Mouse (Mus musculus) heart, postnatal 25 days (tissue): Measurements from ENCODE around the gene Pttg1ip. TPM values are rescaled to one million over a fixed set of nuclear protein-coding genes. Genes with fewer than 3 reads are reported as not detected.
A peak's percentile ranks its signal among the peaks of the same experiment; 100 is the strongest.

Experiments
- DNase-seq: peaks from one replicate; pipeline ENCODE4 v3.0.0; 2022; ENCODE audit warnings: low spot score
- intact Hi-C: fragments of 180-260 bp; cut with DNase I; formaldehyde crosslinking; loops from one replicate; pipeline ENCODE4 v1.15.1; 2025
- total RNA-seq, 2 experiments: library from RNA; stranded (reverse); gene quantifications; 2 replicates each; pipeline ENCODE4 v1.2.3; 2021

Pttg1ip gene
- total RNA-seq, 2 experiments from 2014 or later: 124 to 138 TPM

DNA sequence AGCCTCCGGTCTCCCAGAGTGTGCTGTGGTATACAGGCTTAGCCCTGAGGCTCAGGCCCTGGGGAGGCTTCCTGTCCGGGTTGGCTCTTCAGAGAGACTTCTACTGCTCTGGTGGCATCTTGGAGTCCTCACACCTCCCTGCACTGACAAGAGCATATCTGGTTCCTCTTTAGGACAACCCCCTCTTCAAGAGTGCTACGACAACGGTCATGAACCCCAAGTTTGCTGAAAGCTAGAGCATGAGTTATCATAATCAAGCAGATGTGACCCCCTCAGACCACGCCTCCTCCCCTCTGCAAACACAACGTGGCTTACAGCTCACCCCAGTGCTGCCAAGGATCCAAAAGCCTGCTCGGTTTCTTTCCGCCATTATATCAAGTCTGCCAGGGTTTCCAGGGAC, 16.5 kb upstream of the Pttg1ip start:
- no peak for DNase-seq
- intact Hi-C loops: loop anchor here (5.0 kb wide), 1 partner anchor 283 kb away; no protein-coding TSS in a partner anchor

DNA sequence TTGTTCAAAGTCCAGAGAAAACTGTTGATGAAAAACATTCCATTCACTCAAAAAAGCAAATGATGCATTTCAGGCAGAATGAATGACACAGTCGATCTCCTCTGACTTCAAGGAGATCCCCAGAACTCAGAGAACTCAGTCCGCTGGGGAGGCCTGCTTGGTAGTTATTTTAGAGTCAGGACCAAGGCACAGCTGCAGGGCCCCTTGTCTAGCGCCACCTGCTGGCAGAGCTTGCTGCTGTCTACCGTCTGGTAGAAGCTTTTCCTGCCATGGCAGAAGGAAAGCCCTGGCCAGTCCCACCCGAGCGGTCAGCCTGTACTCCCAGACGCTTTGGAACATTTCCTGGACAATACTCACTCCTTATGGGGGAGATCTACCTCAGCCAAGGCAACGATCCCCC, 14.9 kb upstream of the Pttg1ip start:
- intact Hi-C loops: loop anchor here (1.0 to 5.0 kb wide), 2 partner anchors 49 to 284 kb away; no protein-coding TSS in a partner anchor
- DNase-seq: peak; percentile 57

- no peak for DNase-seq
- intact Hi-C loops: loop anchor here (5.0 kb wide), 1 partner anchor 287 kb away; no protein-coding TSS in a partner anchor
These were observed 12.0 kb upstream of the Pttg1ip start for GRCm38 (mm10) chr10:77569481-77569880.

GRCm38 (mm10) chr10:77569973-77570658, 11.4 kb upstream of the Pttg1ip start:
- DNase-seq: no peak
- intact Hi-C loops: loop anchor here (5.0 kb wide), 1 partner anchor 288 kb away; no protein-coding TSS in a partner anchor

GRCm38 (mm10) chr10:77572225-77572624, 9.3 kb upstream of the Pttg1ip start:
- DNase-seq: no peak
- intact Hi-C loops: no loop called here

DNA sequence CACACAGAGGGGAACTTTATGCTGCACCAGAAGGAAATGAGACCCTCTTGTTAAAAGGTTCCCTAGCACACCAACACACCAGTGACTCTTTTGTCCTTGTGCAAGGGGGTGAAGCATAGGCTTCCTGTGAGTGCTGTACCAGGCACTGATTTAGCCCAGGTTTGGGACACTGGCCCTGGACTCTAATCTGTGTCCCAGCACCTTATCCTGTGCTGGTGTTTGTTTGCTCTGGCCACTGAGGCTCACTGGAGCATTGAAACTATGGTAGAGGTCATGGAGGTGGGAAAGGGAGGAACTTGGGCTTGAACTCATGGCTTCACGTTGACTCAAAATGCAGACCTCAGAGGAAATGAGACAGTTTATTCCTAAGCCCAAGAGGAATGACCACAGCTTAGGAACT, 8.4 kb upstream of the Pttg1ip start:
- no peak for DNase-seq
- intact Hi-C loops: no loop called here

GRCm38 (mm10) chr10:77580027-77580920, 1.2 kb upstream of the Pttg1ip start:
- DNase-seq: no peak
- intact Hi-C loops: loop anchor here (5.0 kb wide), 1 partner anchor 42 kb away; the partner anchor contains the start of gene Ube2g2

DNA sequence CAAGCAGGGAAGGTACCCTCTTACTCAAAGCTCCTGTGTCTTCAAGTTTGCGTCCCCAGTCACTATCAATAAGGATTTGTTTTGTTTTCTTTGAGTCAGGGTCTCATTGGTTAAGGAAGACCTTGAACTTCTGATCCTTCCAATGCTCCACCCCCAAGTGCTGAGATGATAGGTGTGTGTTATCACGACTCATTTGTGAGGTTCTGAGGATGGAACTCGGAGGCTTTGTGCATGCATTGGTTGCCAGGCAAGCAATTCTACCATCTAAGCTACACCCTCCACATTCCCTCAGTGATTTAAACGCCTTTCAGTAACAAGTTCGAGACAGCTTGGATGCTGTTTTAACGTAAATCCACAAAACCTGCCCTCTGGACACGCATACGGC, 505 bp upstream of the Pttg1ip start:
- intact Hi-C loops: loop anchor here (5.0 kb wide), 1 partner anchor 41 kb away; the partner anchor contains the start of gene Ube2g2

DNA sequence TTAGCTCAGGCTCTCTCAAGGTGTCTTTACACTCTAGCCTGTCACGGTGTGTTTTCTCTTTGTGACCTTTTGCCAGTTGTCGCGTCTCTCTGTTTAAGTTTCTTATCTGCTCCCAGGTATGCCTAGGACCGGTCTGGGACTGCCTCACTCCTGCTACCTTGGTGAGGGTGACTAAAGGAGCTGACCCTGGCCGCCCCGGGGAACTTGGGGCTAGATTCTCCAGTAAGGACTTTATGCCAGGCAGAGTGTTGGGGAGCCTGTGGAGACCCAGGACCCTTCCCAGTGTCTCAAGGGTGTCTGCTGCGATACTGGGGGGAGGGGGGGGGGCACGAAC, 732 bp downstream of the Pttg1ip start:
- DNase-seq: no peak
- intact Hi-C loops: loop anchor here (5.0 kb wide), 1 partner anchor 40 kb away; the partner anchor contains the start of gene Ube2g2

More for the DNA sequence above, 505 bp upstream of the Pttg1ip start:
- no peak for DNase-seq

DNA sequence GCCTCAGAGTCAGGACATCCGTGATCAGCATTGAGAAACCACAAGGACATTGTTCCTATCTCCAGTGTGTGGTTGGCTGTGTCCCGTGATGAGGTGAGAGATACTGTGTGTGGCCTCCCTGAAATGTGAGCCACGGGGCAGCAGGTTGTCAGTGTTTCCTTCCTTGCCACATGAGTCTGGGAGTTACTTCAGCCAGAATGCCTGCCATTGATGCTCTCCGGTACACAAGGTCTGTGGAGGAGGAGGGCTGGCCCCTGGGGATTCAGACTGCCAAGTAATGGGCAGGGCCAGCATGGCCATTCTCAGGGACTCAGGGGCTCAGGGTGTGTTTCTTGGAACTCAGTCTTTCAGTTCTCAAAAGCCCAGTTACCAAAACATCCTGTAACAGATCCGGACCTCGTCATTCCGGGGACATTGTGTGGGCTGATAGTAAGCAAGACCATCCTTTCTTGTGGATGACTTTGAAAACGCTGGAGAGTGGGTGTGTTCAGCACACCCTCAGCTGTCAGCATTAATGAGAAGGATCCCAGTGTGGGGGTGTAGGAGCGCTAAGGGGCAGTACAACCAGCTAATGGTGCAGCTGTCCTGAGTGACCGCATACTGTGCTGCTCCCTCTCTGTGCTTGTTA, 2.4 kb downstream of the Pttg1ip start:
- intact Hi-C loops: loop anchor here (5.0 kb wide), 1 partner anchor 38 kb away; the partner anchor contains the start of gene Ube2g2
- DNase-seq: peak; percentile 51

GRCm38 (mm10) chr10:77586637-77587036, 5.1 kb downstream of the Pttg1ip start:
- DNase-seq: no peak

DNA sequence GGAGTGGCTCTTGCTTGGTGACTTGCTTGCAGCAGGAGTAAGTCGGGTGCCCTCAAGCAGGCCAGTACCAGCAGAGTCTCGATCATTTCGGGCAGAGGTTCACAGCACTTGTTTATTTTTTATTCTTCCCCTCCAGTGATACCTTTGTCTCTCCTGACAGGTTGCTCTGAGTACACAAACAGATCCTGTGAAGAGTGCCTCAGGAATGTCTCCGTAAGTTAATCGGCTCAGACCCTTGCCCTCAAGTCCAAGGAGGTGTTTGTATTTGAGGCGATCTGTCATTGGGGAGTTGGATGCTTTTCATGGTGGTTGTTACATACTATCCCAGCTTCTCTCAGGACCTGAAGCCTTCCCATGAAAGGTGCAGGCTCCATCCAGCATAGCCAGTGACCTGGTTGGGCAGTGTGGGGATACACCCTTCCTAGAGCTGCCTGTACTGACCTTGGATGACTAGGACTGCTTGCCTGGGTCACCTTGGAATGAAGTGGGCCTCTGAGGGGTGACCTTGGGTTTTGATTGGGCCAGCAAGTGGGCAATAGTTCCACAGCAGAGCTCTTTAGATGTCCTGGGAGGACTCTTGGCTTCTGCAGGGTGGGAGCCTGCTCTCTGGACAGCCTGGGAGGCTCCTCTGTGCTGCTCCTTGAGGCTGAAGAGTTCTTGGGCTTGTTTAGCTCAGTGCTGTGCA, 5.7 kb downstream of the Pttg1ip start:
- no peak for DNase-seq
- intact Hi-C loops: loop anchor here (2.0 kb wide), 1 partner anchor 18 kb away; no protein-coding TSS in a partner anchor

More at GRCm38 (mm10) chr10:77586637-77587036, 5.1 kb downstream of the Pttg1ip start:
- intact Hi-C loops: loop anchor here (2.0 kb wide), 1 partner anchor 18 kb away; no protein-coding TSS in a partner anchor

DNA sequence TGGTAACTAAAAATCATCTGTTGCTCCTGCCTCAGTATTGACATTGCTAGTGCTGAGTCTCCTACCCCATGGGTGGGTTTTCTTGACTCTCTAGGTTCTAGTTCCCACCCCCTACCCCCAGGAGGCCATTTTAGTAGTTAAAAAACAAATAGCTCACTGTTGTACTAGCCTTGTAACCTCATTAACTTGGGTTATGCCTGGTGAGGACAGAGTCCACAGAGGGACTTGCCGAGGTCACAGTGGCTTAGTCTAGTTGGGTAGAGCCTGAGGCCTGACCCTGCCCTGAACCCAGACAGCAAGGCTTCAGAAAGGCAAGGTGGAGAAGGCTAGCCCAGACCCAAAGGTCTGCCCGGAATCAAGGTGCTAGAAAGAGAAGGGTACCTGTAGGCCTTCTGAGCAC, 6.5 kb downstream of the Pttg1ip start:
- DNase-seq: no peak
- intact Hi-C loops: no loop called here

DNA sequence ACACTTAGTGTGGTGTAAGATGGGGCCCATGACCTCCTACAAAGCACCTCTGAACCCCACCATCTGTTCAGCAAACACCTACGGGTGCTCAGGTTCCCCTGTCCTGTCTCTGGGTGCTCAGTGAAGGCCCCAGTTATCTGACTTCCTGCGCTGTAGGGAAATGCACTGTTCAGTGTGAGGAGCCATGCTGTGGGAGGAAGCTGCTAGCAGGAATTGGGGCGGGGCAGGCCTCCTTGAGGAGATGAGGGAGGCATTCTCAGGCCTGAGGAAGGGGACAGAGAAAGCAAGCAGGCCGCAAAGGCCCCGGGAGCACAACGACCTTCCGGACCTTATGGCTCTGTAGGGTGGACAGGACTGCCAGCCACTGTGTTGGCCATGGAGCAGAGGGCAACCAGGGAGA, 7.6 kb downstream of the Pttg1ip start:
- intact Hi-C loops: no loop called here
- no peak for DNase-seq

DNA sequence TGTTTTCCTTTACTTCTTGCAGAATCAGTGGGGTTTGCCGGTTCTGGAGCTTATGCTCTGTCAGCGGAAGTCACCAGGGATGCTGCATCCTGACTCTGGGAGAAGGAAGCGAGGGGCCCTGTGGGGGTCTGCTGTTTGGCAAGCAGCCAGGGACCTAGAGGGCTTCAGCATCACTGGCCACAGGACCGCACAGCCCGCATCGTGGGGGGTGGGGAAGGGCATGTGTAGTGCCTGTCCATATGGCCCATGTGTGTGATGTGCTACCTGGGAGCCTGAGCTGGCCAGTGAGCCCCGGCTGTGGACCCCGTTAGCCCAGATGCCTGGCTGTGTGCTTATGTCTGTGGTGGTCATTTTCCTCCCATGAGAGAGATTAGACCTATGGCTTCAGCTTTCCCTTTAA, 8.2 kb downstream of the Pttg1ip start:
- no peak for DNase-seq
- intact Hi-C loops: no loop called here

- DNase-seq: no peak
- intact Hi-C loops: no loop called here
These were observed 9.3 kb downstream of the Pttg1ip start for GRCm38 (mm10) chr10:77590812-77591211.

DNA sequence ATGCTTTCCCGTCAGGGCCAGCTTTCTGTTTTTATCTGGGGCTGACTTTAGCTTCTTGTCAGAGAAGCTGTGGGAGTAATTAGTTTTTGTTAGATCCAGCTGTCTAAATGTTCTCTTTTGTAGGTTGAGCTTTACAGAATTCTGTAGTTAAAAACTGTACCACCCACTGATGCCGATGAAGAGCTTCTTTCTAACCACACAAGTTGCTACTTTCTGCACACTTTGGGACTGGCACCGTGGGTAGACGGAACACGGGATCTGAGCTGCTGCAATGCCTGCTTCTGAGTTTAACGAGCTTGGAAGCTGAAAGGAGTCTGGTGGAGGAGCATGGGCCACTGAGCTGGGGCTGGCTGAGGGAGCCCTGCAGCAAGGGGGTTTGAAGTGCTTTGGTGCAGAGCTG, 10.0 kb downstream of the Pttg1ip start:
- intact Hi-C loops: no loop called here
- no peak for DNase-seq

- intact Hi-C loops: no loop called here
- no peak for DNase-seq
These were observed 14.5 kb downstream of the Pttg1ip start for GRCm38 (mm10) chr10:77596060-77596459.

DNA sequence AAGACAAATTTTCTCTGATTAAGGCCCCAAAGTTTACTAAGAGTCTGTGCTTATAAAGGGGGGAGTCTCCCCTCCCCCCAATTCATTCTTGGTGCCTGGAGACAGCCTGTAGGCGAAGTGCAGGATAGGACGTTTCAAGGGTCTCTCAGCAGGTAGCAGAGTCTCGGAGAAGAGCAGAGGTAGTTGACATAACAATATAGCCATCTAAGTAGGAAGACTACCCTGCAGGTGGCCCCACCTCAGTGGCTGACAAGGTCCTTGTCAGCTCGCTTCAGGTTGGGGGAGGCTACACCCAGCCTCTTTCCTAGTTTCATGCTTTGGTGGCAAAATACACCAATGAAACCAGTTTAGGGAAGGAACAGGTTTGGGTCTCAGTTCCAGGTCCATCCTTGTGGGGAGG, 21.5 kb downstream of the Pttg1ip start:
- DNase-seq: no peak
- intact Hi-C loops: no loop called here
